Mouse (Mus musculus) lung, postnatal 0 days (tissue): ENCODE measurements at regions not wholly inside any gene's neighbourhood (a gene's known extent, or its start where the extent isn't known, plus 50 kb on each side); places are given as distances from the start of the nearest gene placed in this dataset.
A peak's percentile ranks its signal among the peaks of the same experiment; 100 is the strongest.

ENCODE experiments used
- ATAC-seq: fragments of 200-750 bp; cut with Nextera tagmentation; 2 replicates; pipeline ENCODE4 v1.8.0; 2017; ENCODE audit warnings: moderate library complexity
- DNase-seq: peaks from one replicate; pipeline ENCODE4 v3.0.0-alpha.2; 2016; ENCODE audit warnings: low spot score
- H3K27ac ChIP-seq: fragments of 300-500 bp; sonication (generic); 2 replicates; pipeline ENCODE4 v1.5.1; 2014; ENCODE audit warnings: antibody characterized with exemption, mild to moderate bottlenecking, low read length, mixed read lengths
- H3K27me3 ChIP-seq: fragments of 300-500 bp; sonication (generic); replicated peaks from 2 replicates; pipeline ENCODE4 v1.6.1; 2014; ENCODE audit warnings: low read length, mixed read lengths; ENCODE audit not compliant: insufficient read depth
- H3K36me3 ChIP-seq: fragments of 300-500 bp; sonication (generic); 2 replicates; pipeline ENCODE4 v1.6.1; 2014; ENCODE audit warnings: low read length, mixed read lengths; ENCODE audit not compliant: insufficient read depth
- H3K4me1 ChIP-seq: fragments of 300-500 bp; sonication (generic); 2 replicates; pipeline ENCODE4 v1.6.1; 2014; ENCODE audit warnings: antibody characterized with exemption, low read depth, low read length, mixed read lengths; ENCODE audit not compliant: insufficient read depth
- H3K4me2 ChIP-seq: fragments of 300-500 bp; sonication (generic); replicated peaks from 2 replicates; pipeline ENCODE4 v1.6.1; 2014; ENCODE audit warnings: low read depth, mild to moderate bottlenecking, low read length, moderate library complexity, mixed read lengths
- H3K4me3 ChIP-seq: fragments of 300-500 bp; sonication (generic); 2 replicates; pipeline ENCODE4 v1.5.1; 2014; ENCODE audit warnings: low read depth, low read length
- H3K9ac ChIP-seq: fragments of 300-500 bp; sonication (generic); replicated peaks from 2 replicates; pipeline ENCODE4 v1.6.1; 2014; ENCODE audit warnings: low read depth, mild to moderate bottlenecking
- H3K9me3 ChIP-seq: fragments of 300-500 bp; sonication (generic); 2 replicates; pipeline ENCODE4 v1.6.1; 2016; ENCODE audit warnings: low read length, mixed read lengths
- CTCF ChIP-seq: IDR thresholded peaks from 2 replicates; pipeline ENCODE4 v1.5.1; 2016; ENCODE audit warnings: antibody characterized with exemption, mild to moderate bottlenecking
- EP300 ChIP-seq: IDR thresholded peaks from 2 replicates; pipeline ENCODE4 v1.6.1; 2016; ENCODE audit warnings: antibody characterized with exemption, mild to moderate bottlenecking, control low read depth
- WGBS: fragments of 180-500 bp; shearing (Covaris S2); extraction: QIAGEN DNeasy Blood & Tissue Kit; methylation state at CpG from one replicate; pipeline ENCODE4 v1.1.7; 2014; 5-methylcytosine and 5-hydroxymethylcytosine counted together

DNA sequence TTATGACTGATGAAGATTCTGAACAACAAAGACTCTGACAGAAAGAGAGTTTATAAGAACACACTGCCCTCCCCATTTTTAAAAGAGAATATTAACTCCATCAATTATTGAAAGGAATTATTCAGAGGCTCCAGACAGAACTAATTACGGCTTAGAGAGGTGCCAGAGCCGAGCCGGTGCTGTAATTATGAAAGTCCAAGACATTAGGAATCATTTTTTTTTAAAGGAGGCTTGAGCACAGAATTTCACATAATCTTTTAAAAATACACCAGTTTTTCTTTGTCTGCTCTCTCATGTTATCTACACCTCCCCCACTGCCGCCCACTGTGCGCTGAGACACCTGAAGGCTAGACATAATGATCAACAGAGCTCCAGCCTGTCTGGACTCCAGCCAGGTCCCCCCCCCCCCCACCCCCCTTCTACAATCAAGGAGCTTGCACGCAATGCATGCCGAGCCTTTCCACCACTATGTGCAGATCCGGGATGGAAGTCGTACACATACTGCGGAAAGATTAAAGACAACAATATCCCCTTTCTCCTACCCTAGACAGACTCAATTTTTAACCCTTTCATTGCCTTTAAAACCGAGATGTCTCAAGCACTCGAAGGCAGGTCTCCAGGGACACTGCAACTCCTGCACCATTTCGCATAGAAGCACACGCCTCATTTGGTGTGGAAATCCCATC lies 275.4 kb downstream of the Ptprc start:
- H3K4me2 ChIP-seq, result peak overlapping the region; percentile 69
- 0% methylated on average over 14 of the region's 14 CpGs for WGBS

DNA sequence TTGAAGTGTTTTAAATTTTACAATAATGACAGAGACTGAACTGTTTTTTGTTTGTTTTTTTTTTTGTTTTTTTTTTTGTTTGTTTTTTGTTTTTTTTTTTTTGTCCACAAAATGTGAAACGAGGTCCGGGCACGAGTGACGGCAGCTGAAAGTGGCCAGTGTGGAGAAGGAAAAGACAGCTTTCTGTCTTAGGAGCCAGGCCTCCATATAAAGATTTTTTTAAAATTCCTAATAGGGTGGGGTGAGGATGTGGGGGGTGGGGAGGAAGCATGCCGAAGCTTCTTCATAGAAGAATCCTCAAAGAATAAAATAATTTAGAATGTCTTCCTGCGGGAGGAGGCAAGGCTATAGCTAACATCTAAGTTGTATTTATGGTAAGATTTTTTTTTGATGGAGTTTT lies 276.2 kb downstream of the Ptprc start:
- H3K9ac ChIP-seq, result peak overlapping the region; percentile 76

More for the DNA sequence above, 275.4 kb downstream of the Ptprc start:
- Histone ChIP-seq H3K9ac (peak overlapping the region; percentile 76), H3K4me3 (peak overlapping the region; percentile 79), H3K27me3 (no peaks in the 10 kb centered on the region), H3K4me1 (peaks cover 3% of the 10 kb centered on the region), H3K9me3 (no peaks in the 10 kb centered on the region), H3K27ac (peak overlapping the region; percentile 94), H3K36me3 (no peaks in the 10 kb centered on the region)
- DNase-seq, result peak; percentile 83
- ATAC-seq, result peak; percentile 76
- TF ChIP-seq CTCF (no peak), EP300 (peak; percentile 20; the same call in 1 of the 2 replicates)

DNA sequence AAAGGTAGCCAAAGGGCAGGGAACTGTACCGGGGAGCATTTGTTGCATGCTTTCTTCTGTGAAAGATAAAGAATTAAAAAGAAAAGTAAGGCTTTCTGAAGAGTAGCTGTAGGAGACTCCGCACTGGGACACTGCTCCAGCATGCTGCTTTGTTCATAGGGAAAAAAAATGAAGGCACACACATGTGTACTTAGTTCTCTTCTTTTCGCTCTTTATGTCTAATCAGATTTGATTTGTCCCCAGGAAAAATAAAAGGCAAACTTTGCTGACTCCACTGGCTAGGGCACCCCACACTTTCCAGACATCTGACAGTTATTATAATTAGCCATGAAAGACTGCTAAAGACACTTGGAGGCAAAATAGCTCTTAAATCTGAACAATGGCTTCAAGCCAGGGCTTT lies 276.6 kb downstream of the Ptprc start:
- DNase-seq (no peak), ATAC-seq (peak; percentile 36)
- TF ChIP-seq EP300 (no peak), CTCF (no peak)
- Histone ChIP-seq H3K9me3 (no peaks in the 10 kb centered on the region), H3K27me3 (no peaks in the 10 kb centered on the region), H3K27ac (peak overlapping the region; percentile 94), H3K36me3 (no peaks in the 10 kb centered on the region), H3K4me2 (peak overlapping the region; percentile 69), H3K9ac (peak overlapping the region; percentile 76), H3K4me3 (peak overlapping the region; percentile 79), H3K4me1 (peaks cover 3% of the 10 kb centered on the region)
- WGBS, result 1% methylated on average over 3 of the region's 3 CpGs

More for the DNA sequence above, 276.2 kb downstream of the Ptprc start:
- Histone ChIP-seq H3K9me3 (no peaks in the 10 kb centered on the region), H3K27ac (peak overlapping the region; percentile 94), H3K36me3 (no peaks in the 10 kb centered on the region), H3K4me1 (peaks cover 3% of the 10 kb centered on the region), H3K27me3 (no peaks in the 10 kb centered on the region), H3K4me2 (peak overlapping the region; percentile 69), H3K4me3 (peak overlapping the region; percentile 79)
- WGBS, result 1% methylated on average over 6 of the region's 6 CpGs
- peak; percentile 59 for DNase-seq
- TF ChIP-seq EP300, result no peak
- no peak for TF ChIP-seq CTCF
- ATAC-seq, result no peak

DNA sequence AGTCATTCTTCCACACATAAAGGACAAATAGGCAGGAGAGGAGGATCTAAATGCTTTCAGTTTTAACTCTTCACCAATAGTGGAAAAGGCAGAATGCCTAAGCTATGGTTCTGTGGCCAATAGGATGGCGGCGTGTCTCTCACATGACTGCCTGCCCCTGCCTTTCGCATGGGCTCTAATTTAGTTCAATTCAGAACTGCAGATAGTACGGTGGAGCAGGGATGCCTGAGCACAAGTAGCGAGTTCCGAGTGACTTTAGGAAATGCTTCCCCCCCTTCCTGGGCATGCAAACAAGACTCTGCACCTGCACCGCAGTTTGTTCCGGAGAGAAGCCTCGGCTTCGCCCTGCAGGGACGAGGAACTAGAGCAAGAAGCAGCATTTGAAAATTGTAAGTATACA lies 277.1 kb downstream of the Ptprc start:
- Histone ChIP-seq H3K9ac (peak overlapping the region; percentile 76), H3K4me3 (peak overlapping the region; percentile 79), H3K27ac (peak overlapping the region; percentile 94), H3K9me3 (no peaks in the 10 kb centered on the region), H3K4me2 (peak overlapping the region; percentile 69), H3K27me3 (no peaks in the 10 kb centered on the region), H3K4me1 (peaks cover 3% of the 10 kb centered on the region), H3K36me3 (no peaks in the 10 kb centered on the region)
- ATAC-seq (peak; percentile 97), DNase-seq (peak; percentile 97)
- TF ChIP-seq CTCF (no peak), EP300 (no peak)
- WGBS, result 0% methylated on average over 11 of the region's 11 CpGs

DNA sequence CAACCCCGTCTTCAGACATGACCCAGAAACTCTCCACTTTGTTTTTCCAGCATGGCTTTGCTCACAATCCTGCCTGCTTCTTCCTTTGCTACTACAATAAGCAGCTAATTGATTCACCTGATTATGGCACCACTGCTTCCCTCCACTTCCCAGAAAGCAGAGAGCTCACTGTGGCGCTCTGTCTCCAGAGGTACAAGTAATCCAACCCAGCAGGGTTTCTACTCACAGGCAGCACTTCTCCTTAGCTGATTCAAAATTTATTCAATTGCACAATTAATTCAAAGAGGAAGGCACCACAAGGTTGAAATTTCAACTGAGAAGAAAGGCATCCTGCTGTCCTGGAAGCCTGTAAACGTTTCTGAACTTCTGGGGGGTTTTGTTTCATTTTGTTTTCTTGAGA lies 293.9 kb downstream of the Ptprc start:
- Histone ChIP-seq H3K4me2 (no peak overlapping the region), H3K4me3 (no peak overlapping the region), H3K4me1 (no peaks in the 10 kb centered on the region), H3K36me3 (no peaks in the 10 kb centered on the region), H3K27ac (no peak overlapping the region), H3K27me3 (no peaks in the 10 kb centered on the region), H3K9ac (no peak overlapping the region), H3K9me3 (no peaks in the 10 kb centered on the region)
- TF ChIP-seq EP300 (no peak), CTCF (no peak)
- no peak for DNase-seq
- ATAC-seq, result no peak
- WGBS, result 49% methylated on average over 3 of the region's 3 CpGs

DNA sequence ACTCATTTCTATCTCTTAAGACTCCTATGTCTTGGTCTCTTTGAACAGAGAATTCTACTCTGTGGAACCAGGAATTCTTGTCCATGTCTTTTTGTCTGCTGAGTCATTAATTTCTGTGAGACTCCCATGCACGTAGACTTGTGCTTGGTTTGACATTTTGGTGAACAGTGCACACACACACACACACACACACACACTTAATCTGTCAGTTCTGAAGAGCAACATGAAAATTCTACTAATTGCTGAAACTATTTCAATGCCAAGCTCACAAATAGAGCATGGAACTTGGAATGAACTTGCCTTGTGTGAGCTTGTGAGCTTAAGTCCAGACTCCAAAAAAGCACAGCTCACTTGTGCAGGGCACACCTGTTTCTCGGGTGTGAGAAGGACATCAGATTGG lies 301.1 kb downstream of the Ptprc start:
- Histone ChIP-seq H3K36me3 (no peaks in the 10 kb centered on the region), H3K9ac (no peak overlapping the region), H3K27me3 (no peaks in the 10 kb centered on the region), H3K4me2 (no peak overlapping the region), H3K9me3 (no peaks in the 10 kb centered on the region), H3K4me3 (no peak overlapping the region), H3K27ac (no peak overlapping the region), H3K4me1 (no peaks in the 10 kb centered on the region)
- DNase-seq (no peak), ATAC-seq (no peak)
- TF ChIP-seq CTCF (no peak), EP300 (no peak)
- WGBS, result 71% methylated on average over 2 of the region's 2 CpGs
